Mouse (Mus musculus): ENCODE data around the gene Cnpy3.
"Not testable (repeated sequence)": the region's sequence is repeated elsewhere in the genome, so short reads cannot be mapped to it uniquely, and the experiment has no call there.

Cnpy3 gene

GRCm38 (mm10) chr17:46751794-46752556, at the start of gene Cnpy3:
Cnpy3 (minus strand) TSS chr17:46752214.
- peak; percentile 97 for DNase-seq

DNA sequence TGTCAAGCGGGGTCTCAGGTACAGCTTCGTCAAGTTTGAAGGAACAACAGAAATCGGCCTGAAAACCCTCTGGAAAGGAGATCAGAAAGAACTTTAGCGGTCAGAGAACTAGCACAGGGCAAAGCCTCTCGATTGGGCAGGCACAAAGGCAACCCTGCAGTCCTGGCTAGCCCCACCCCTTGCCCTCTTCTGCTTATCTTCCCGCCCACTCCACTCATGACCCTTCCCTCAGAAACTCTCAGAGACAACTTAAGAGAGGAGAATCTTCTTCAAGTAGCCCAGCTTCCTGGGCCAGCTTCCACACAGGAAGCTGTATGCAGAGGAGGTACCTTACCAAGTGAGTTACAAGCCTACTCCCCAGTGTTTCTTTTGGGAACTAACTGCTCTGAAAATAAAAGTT, 49.7 kb upstream of the Cnpy3 start:
- no peak for DNase-seq

GRCm38 (mm10) chr17:46799680-46800079, 47.7 kb upstream of the Cnpy3 start:
- no peak for DNase-seq

DNA sequence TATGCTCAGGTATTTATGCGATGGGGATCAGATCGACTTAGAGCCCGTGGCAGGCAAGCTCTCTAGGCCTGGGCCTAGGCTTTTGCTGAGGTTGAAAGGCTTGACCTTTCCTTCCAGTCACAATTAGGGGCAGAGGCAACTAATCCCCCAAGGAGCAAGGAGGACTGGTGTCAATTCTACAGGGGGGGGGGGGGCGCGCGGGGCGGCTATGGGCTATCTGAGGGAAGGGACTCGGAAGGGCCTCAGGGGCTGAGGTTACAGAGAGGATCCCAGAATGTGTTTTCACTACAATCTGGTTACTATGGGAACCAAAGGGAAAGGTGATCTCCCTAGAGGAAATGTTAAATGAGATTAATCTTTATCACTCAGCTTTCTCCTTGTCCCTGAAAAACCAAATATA, 45.4 kb upstream of the Cnpy3 start:
- DNase-seq: no peak

DNA sequence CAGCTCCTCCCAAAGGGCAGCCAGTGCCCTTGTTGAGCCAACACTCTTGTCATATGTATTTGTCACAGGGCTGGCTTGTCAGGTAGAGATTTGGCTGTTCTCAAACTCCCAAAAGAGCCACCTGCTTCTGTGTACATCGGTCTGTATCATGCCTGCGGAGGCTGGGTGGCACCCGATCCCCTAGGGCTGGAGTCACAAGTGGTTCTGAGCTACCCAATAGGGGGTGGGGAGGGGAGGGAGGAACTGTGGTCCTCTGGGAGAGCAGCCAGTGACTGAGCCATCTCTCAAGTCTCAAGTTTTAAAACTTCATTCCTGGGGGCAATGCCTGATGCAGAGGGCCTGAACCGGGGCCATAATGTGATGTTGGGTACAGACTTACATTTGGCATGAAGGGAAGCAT, 44.7 kb upstream of the Cnpy3 start:
- no peak for DNase-seq

- DNase-seq: no peak
Measured at GRCm38 (mm10) chr17:46792963-46793362, 40.9 kb upstream of the Cnpy3 start.

GRCm38 (mm10) chr17:46787974-46788373, 36.0 kb upstream of the Cnpy3 start:
- not testable (repeated sequence) for DNase-seq

DNA sequence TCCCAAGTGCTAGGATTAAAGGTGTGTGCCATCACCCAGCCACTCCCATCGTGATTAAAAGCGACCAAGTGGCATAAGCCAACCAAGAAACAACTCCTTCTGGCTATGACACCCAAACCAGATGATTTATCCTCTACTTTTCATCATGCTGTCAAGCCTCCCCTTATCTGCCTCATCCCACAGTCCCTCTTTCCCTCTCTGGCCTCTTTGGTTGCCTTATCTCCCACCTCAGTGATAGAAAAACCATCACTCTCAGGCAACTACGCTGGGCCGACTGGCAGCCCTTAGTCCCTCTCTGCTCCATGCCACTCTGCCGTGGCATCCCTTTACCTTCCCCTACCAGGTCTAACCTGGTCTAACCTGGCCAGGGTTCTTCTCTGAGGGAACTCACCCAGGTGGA, 34.9 kb upstream of the Cnpy3 start:
- DNase-seq: no peak

DNA sequence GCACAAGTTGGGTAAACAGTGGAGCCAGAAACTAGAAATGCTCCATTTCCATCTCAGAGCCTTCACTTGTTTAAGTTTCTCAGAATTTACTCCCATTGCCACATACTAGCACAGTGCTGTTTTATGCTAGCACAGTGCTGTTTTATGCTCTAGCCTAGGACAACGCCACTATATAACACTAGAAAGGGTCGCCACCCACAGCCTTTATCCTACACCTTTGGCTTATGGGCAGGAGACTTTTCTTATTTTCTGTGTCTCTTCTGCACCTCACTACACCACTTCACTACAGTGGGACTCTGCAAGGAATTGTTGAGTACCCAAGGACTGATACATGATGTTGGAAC, 31.2 kb upstream of the Cnpy3 start:
- no peak for DNase-seq

GRCm38 (mm10) chr17:46782341-46783221, 30.6 kb upstream of the Cnpy3 start, which contains the start of gene Rpl7l1:
Rpl7l1 (minus strand) TSS chr17:46782672.
- peak; percentile 93 for DNase-seq

DNA sequence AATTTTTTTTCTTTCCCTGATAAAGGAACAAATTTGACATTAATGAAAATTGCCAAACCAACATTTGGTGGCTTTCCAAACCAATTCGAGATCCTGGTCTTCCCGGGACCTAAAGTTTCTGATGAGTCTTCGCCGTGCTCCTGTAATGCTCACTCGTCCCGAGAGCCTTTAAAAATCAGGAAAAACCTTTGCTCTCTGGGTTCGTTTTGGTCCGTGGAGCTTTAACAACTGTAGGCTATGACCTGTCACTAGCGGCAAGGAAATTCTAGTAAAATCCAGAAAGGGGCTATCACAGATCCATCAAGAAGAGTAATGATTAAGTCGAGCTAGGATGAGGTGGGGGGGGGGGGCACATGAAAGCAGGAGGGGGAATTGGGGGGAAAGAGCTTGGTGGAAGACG, 29.9 kb upstream of the Cnpy3 start:
- no peak for DNase-seq

GRCm38 (mm10) chr17:46776087-46776486, 24.1 kb upstream of the Cnpy3 start:
- DNase-seq: no peak

DNA sequence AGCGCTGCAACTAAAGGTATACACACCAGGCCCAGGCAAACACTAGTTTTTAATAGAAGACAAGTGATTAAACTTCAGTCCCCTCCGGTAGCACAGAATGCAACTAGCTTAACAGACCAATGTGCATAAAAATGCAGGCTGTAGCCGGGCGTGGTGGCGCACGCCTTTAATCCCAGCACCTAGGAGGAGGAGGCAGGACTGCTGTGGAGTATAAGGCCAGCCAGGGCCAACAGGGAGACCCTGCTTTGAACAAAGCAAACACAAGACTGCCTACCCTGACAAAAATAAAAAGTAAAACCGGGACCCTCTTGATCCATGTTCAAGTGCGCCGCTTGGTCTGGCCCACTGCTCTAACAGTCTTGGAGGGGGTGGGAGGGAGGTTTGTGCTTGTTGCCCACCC, 23.1 kb upstream of the Cnpy3 start:
- no peak for DNase-seq

GRCm38 (mm10) chr17:46774131-46774472, 22.1 kb upstream of the Cnpy3 start:
- no peak for DNase-seq

DNA sequence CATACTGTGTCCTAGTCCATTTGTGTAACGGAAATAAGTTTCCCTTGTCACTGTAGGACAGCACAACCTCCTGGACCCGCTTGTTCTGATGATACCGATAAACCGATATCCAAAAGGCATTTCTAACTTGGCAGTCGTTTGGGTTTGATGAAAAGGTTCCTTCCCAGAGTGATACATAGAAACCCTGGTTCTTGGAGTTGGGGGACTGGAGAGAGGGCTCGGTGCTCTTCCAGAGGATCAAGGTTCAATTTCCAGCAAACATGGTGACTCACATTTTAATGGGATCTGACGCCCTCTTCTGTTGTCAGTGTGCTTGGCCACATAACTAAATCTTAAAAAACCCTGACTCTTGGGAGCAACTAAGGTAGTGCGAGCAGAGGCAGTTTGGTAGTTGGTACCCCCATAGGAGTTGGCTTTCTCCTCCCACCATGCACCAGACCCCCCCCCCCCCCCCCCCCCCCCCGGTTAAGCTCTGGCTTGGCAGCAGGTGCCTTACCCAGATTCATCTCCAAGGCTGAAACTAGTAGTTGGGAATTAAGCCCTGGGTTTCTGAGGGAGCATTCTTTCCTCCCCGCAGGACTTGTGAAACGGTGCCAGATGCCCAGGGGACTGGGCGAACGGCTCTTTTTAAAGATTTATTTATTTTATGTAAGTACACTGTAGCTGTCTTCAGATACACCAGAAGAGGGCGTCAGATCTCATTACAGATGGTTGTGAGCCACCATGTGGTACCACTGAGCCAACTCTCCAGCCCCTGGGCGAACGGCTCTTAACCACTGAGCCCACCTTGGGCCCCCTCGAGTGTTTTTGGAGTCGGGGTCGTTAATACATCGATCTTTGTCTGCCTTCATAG, 21.5 kb upstream of the Cnpy3 start:
- no peak for DNase-seq

GRCm38 (mm10) chr17:46772404-46773277, 20.6 kb upstream of the Cnpy3 start, which contains the start of gene 2310039H08Rik:
2310039H08Rik (plus strand) TSS chr17:46772635.
- DNase-seq: peak; percentile 83

GRCm38 (mm10) chr17:46772038-46772403, 20.0 kb upstream of the Cnpy3 start:
- DNase-seq: no peak

DNA sequence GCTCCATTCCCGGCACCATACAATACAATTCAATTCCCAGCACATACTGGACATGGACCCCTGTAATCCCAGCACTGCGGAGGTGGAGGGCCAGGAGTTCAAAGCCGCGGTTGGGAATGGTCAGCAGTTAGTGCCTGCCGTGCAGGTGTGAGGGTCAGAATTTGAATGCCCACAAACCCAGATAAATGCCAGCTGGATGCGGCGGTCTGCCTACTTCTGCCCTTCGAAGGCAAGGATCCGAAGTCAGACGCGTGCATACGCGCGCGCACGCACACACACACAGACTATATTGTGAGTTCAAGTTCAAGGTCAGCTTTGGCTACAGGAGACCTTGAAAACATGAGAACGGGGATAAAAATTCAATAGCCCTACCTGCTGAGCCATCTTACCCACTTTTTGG, 19.6 kb upstream of the Cnpy3 start:
- DNase-seq: no peak

- no peak for DNase-seq
Measured at GRCm38 (mm10) chr17:46771025-46771424, 19.0 kb upstream of the Cnpy3 start.

DNA sequence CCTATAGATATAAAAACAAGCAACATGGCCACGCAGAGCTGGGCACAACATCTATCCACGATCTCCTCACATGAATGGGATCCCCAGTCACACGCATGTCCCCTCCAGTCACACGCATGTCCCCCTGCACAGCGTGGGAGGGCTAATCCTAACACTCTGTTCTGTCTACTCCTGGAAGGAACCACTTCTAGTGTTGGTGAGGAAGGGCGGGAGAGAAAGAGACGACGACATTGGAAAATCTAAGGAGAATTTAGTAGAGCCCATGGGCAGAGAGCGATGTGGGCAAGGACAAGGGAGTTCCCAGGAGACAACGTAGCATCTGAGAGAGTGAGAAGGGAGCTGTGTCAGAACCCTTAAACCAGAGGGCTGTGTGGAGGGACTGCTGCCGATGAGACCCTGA, 18.5 kb upstream of the Cnpy3 start:
- no peak for DNase-seq

- peak; percentile 61 for DNase-seq
Measured at GRCm38 (mm10) chr17:46767868-46768267, 15.9 kb upstream of the Cnpy3 start.

- DNase-seq: not testable (repeated sequence)
Measured at GRCm38 (mm10) chr17:46764916-46765315, 12.9 kb upstream of the Cnpy3 start.

Measured in lung, postnatal 14 days (tissue).